Mouse (Mus musculus) heart, postnatal 36 days (tissue): ENCODE results near the gene Obp1a. TPM values are rescaled to one million over a fixed set of nuclear protein-coding genes. Genes with fewer than 3 reads are reported as not detected.

Source experiments
- DNase-seq, 2 experiments: peaks; one replicate each; pipeline ENCODE4 v3.0.0; 2021 to 2022
- intact Hi-C: fragments of 180-260 bp; cut with DNase I; formaldehyde crosslinking; loops from one replicate; pipeline ENCODE4 v1.15.1; 2025
- total RNA-seq, 2 experiments: library from RNA; stranded (reverse); gene quantifications; 2 replicates each; pipeline ENCODE4 v1.2.3; 2021

Obp1a gene
- not detected for total RNA-seq

DNA sequence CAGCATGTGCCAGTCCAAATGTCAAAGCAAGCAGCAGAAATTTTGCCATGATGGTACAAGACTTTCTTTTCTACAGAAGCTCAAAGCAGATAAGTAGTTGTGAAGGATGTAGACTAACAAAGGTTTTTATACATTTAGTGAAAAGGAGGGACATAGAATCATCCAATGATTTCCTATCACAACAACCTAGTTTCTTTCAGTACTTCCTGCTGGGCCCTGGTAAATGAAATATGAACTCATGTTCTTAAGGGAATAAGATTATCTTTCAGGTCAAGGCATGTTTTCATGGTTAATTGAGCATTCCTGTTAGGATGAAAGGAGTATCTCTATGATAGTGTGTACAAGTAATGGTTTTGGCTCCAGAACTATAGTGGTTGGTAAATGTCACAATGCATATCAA is at the start of gene Obp1a:
Gene Obp1a, minus strand, starts transcription at position 101 of the 400 bp plus-strand sequence.
- no peak for DNase-seq
- intact Hi-C loops = no loop called here

DNA sequence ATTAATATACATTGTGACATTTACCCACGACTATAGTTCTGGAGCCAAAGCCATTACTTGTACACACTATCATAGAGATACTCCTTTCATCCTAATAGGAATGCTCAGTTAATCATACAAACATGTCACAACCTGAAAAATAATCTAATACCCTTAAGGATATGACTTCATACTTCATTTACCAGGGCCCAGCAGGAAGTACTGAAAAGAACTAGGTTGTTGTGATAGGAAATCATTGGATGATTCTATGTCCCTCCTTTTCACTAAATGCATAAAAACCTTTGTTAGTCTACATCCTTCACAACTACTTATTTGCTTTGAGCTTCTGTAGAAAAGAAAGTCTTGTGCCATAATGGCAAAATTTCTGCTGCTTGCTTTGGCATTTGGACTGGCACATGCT is 34.0 kb upstream of the Obp1a start, which contains the start of gene Gm5938:
Gene Gm5938, plus strand, starts transcription at position 301 of the 400 bp plus-strand sequence.
- no peak for DNase-seq
- intact Hi-C loops = no loop called here

Other genes starting within 250 kb of the Obp1a start
- not detected for gene Pbsn, start 237.8 kb downstream of the Obp1a start, total RNA-seq
- gene Gm14744, start 226.6 kb downstream of the Obp1a start, total RNA-seq = not detected
- gene 5430402E10Rik, start 166.3 kb downstream of the Obp1a start, total RNA-seq = not detected
- gene Gm5938, start 34.1 kb upstream of the Obp1a start, total RNA-seq = not detected
- not detected for gene Obp1b, start 95.4 kb upstream of the Obp1a start, total RNA-seq
- not detected for gene Gm14743, start 154.5 kb upstream of the Obp1a start, total RNA-seq